Mouse (Mus musculus): Measurements from ENCODE around the gene Mdm4. TPM values are rescaled to one million over a fixed set of nuclear protein-coding genes. Genes with fewer than 3 reads are reported as not detected.

Gene Mdm4
- total and polyA plus RNA-seq, 3 experiments: 19.8 to 28.1 TPM; not detected in 1

GRCm38 (mm10) chr1:133077606-133078337 is 47.4 kb upstream of the Mdm4 start:
- Histone ChIP-seq H3K4me1 (ENCODE audit: control insufficient read depth in 1 of 2, insufficient read depth in 2 of 2, low read length in 2 of 2) (peaks cover 0 to 10% of the 10 kb centered on the region in 2 experiments; a peak in 1 of 4 replicates), H3K9ac (ENCODE audit: control insufficient read depth, low read depth, low read length, poor library complexity, severe bottlenecking) (no peak overlapping the region), H3K27me3 (ENCODE audit: control insufficient read depth in 1 of 2, insufficient read depth in 2 of 2, low read length in 2 of 2) (no peaks in the 10 kb centered on the region), H3K27ac (ENCODE audit: control insufficient read depth, low read depth, low read length) (no peak overlapping the region), H3K9me3 (replicated peaks; ENCODE audit: insufficient read depth, low read length) (no peaks in the 10 kb centered on the region), H3K79me2 (ENCODE audit: control insufficient read depth, insufficient read depth, low read length, poor library complexity) (no peaks in the 10 kb centered on the region), H3K36me3 (ENCODE audit: control insufficient read depth in 1 of 2, insufficient read depth in 2 of 2, low read length in 2 of 2) (peaks cover 0 to 5% of the 10 kb centered on the region in 2 experiments; a peak in 2 of 4 replicates), H3K4me3 (ENCODE audit: control insufficient read depth in 1 of 2, insufficient read depth in 1 of 2, low read depth in 2 of 2, low read length in 2 of 2) (no peak overlapping the region)
- DNase-seq (ENCODE audit: low read depth, low spot score): no peak
- no peak for TF ChIP-seq NELFE (IDR thresholded peaks at IDR 0.05; ENCODE audit: low read depth, low read length)
- no peak for TF ChIP-seq RAD21 (IDR thresholded peaks at IDR 0.05; ENCODE audit: low read depth, low read length)
- no peak for TF ChIP-seq KAT2A (conservative IDR thresholded peaks at IDR 0.05; ENCODE audit: low read depth, low read length)
- no peak for TF ChIP-seq NRF1 (IDR thresholded peaks at IDR 0.05; ENCODE audit: insufficient read depth, low read depth, low read length, poor library complexity, severe bottlenecking)
- TF ChIP-seq SMC3 (IDR thresholded peaks at IDR 0.05; ENCODE audit: low read depth, low read length): no peak
- no peak for TF ChIP-seq HCFC1 (IDR thresholded peaks at IDR 0.05; ENCODE audit: low read depth, low read length)
- TF ChIP-seq CHD2 (IDR thresholded peaks at IDR 0.05; ENCODE audit: low read length): no peak
- TF ChIP-seq POLR2A (IDR thresholded peaks at IDR 0.05; ENCODE audit: control insufficient read depth in 1 of 2, insufficient read depth in 1 of 2, low read depth in 1 of 2, low read length in 2 of 2, poor library complexity in 1 of 2): no peak
- TF ChIP-seq GABPA (IDR thresholded peaks at IDR 0.05; ENCODE audit: low read depth, low read length): no peak
- no peak for TF ChIP-seq CHD1 (IDR thresholded peaks at IDR 0.05; ENCODE audit: low read depth, low read length)
- TF ChIP-seq MXI1 (IDR thresholded peaks at IDR 0.05; ENCODE audit: low read depth, low read length): no peak
- no peak for TF ChIP-seq TBP (IDR thresholded peaks at IDR 0.05; ENCODE audit: low read depth, low read length)
- TF ChIP-seq GATA1 (IDR thresholded peaks at IDR 0.05; ENCODE audit: low read depth, low read length): no peak

- DNase-seq (ENCODE audit: low read depth, low spot score): no peak
- H3K9ac ChIP-seq (ENCODE audit: control insufficient read depth, low read depth, low read length, poor library complexity, severe bottlenecking): no peak overlapping the region
- no peak for TF ChIP-seq POLR2AphosphoS2 (IDR thresholded peaks at IDR 0.05; ENCODE audit: low read length)
- no peak for TF ChIP-seq NRF1 (IDR thresholded peaks at IDR 0.05; ENCODE audit: insufficient read depth, low read depth, low read length, poor library complexity, severe bottlenecking)
- TF ChIP-seq CHD1 (IDR thresholded peaks at IDR 0.05; ENCODE audit: low read depth, low read length): no peak
- no peak for TF ChIP-seq KAT2A (conservative IDR thresholded peaks at IDR 0.05; ENCODE audit: low read depth, low read length)
- TF ChIP-seq MYC (IDR thresholded peaks at IDR 0.05; ENCODE audit: low read depth, low read length): no peak
- no peak for TF ChIP-seq HCFC1 (IDR thresholded peaks at IDR 0.05; ENCODE audit: low read depth, low read length)
- TF ChIP-seq BHLHE40 (IDR thresholded peaks at IDR 0.05; ENCODE audit: borderline replicate concordance, low read depth, low read length): no peak
- no peak for TF ChIP-seq SIN3A (IDR thresholded peaks at IDR 0.05; ENCODE audit: low read length)
- no peaks in the 10 kb centered on the region for H3K9me3 ChIP-seq (replicated peaks; ENCODE audit: insufficient read depth, low read length)
- H3K27me3 ChIP-seq (ENCODE audit: control insufficient read depth in 1 of 2, insufficient read depth in 2 of 2, low read length in 2 of 2): no peaks in the 10 kb centered on the region
- H3K4me3 ChIP-seq (ENCODE audit: control insufficient read depth in 1 of 2, insufficient read depth in 1 of 2, low read depth in 2 of 2, low read length in 2 of 2): no peak overlapping the region
- H3K27ac ChIP-seq (ENCODE audit: control insufficient read depth, low read depth, low read length): no peak overlapping the region
- H3K79me2 ChIP-seq (ENCODE audit: control insufficient read depth, insufficient read depth, low read length, poor library complexity): no peaks in the 10 kb centered on the region
- peaks cover 0 to 5% of the 10 kb centered on the region in 2 experiments; a peak in 2 of 4 replicates for H3K36me3 ChIP-seq (ENCODE audit: control insufficient read depth in 1 of 2, insufficient read depth in 2 of 2, low read length in 2 of 2)
- 0 out of 4 replicates have a peak, but pooled peaks cover 0 to 8% of the 10 kb centered on the region in 2 experiments for H3K4me1 ChIP-seq (ENCODE audit: control insufficient read depth in 1 of 2, insufficient read depth in 2 of 2, low read length in 2 of 2)
Observed at GRCm38 (mm10) chr1:133076681-133077514, 46.5 kb upstream of the Mdm4 start.

Measured in MEL (cell line).